ENCODE assay signal across 7 mouse cellular contexts in genomic region chr13:28718169-28718867, GRCm38 (mm10).
DNase-seq lines count a peak whose midpoint lies in the region; ATAC-seq lines count a peak whose summit lies in the region.

No protein-coding gene starts in this region.

- no peaks in the 10 kb centered on the region for H3K9me3 ChIP-seq in forebrain, embryonic 10.5 days
- H3K9me3 ChIP-seq in limb, embryonic 15.5 days, result no peaks in the 10 kb centered on the region
- no peaks in the 10 kb centered on the region for H3K9me3 ChIP-seq in neural tube, embryonic 14.5 days (ENCODE audit: control insufficient read depth, low read length)

- peak; percentile 5 to 18 for DNase-seq in adrenal gland, postnatal 36 days
- peak; percentile 66 for DNase-seq in forebrain, embryonic 10.5 days (ENCODE audit: extremely low spot score, low spot score)
- peak; percentile 56 for DNase-seq in heart, postnatal 4 days
- no peak for DNase-seq in urinary bladder, postnatal 10 days (ENCODE audit: low spot score)
- no peak for DNase-seq in layer of hippocampus, adult 11-12 months (ENCODE audit: low spot score)

- ATAC-seq in limb, embryonic 15.5 days (ENCODE audit: insufficient number of reproducible peaks, low FRiP score, low TSS enrichment, low read depth), result peak; percentile 66
- peak; percentile 25; the same call in 1 of the 2 replicates for ATAC-seq in neural tube, embryonic 14.5 days (ENCODE audit: low read depth)

- H3K36me3 ChIP-seq in forebrain, embryonic 10.5 days (replicated peaks), result no peaks in the 10 kb centered on the region
- H3K36me3 ChIP-seq in limb, embryonic 15.5 days, result no peaks in the 10 kb centered on the region
- H3K36me3 ChIP-seq in neural tube, embryonic 14.5 days (ENCODE audit: control insufficient read depth, insufficient read depth, low read length), result no peaks in the 10 kb centered on the region

- peaks cover 69% of the 10 kb centered on the region for H3K4me1 ChIP-seq in forebrain, embryonic 10.5 days
- H3K4me1 ChIP-seq in limb, embryonic 15.5 days, result peaks cover 33% of the 10 kb centered on the region
- peaks cover 35% of the 10 kb centered on the region for H3K4me1 ChIP-seq in neural tube, embryonic 14.5 days (ENCODE audit: control insufficient read depth, insufficient read depth, low read length)

- no peak overlapping the region for H3K9ac ChIP-seq in limb, embryonic 15.5 days
- no peak overlapping the region; the same call in 1 of the 2 replicates for H3K9ac ChIP-seq in neural tube, embryonic 14.5 days (replicated peaks; ENCODE audit: low read depth, low read length)

- no peak overlapping the region for H3K4me2 ChIP-seq in limb, embryonic 15.5 days
- H3K4me2 ChIP-seq in neural tube, embryonic 14.5 days (ENCODE audit: low read depth, low read length), result no peak overlapping the region

- H3K27ac ChIP-seq in forebrain, embryonic 10.5 days, result peak overlapping the region; percentile 88
- 0 out of 2 replicates have a peak overlapping the region, but pooled peaks have one; percentile 47 for H3K27ac ChIP-seq in limb, embryonic 15.5 days
- H3K27ac ChIP-seq in neural tube, embryonic 14.5 days (ENCODE audit: low read depth, low read length), result peak overlapping the region; percentile 76

- no peaks in the 10 kb centered on the region for H3K27me3 ChIP-seq in forebrain, embryonic 10.5 days (ENCODE audit: poor library complexity, severe bottlenecking)
- no peaks in the 10 kb centered on the region for H3K27me3 ChIP-seq in limb, embryonic 15.5 days
- H3K27me3 ChIP-seq in neural tube, embryonic 14.5 days (ENCODE audit: control insufficient read depth, insufficient read depth, low read length), result no peaks in the 10 kb centered on the region

- peak overlapping the region; percentile 12; the same call in 1 of the 2 replicates for H3K4me3 ChIP-seq in forebrain, embryonic 10.5 days
- H3K4me3 ChIP-seq in limb, embryonic 15.5 days, result no peak overlapping the region
- H3K4me3 ChIP-seq in neural tube, embryonic 14.5 days (ENCODE audit: low read depth, low read length), result no peak overlapping the region

- 7% methylated on average over 11 of the region's 11 CpGs for WGBS in forebrain, embryonic 10.5 days
- WGBS in limb, embryonic 15.5 days, result 32% methylated on average over 11 of the region's 11 CpGs
- 6% methylated on average over 11 of the region's 11 CpGs for WGBS in neural tube, embryonic 14.5 days

Comparison
In these comparisons a context has a peak if more than half of its experiments do, and no peak if none do; other contexts are left out.
1. DNase-seq: peak in adrenal gland, postnatal 36 days (2 of 2), forebrain, embryonic 10.5 days (single experiment) and heart, postnatal 4 days (single experiment); none in urinary bladder, postnatal 10 days (single experiment) and layer of hippocampus, adult 11-12 months (single experiment).
2. Peak in every context shown above with its lines, with median percentiles within 50 percentile points of each other: H3K27ac ChIP-seq.